Mouse (Mus musculus): ENCODE results near the gene Eif2ak4. TPM values are rescaled to one million over a fixed set of nuclear protein-coding genes. Genes with fewer than 3 reads are reported as not detected.

Gene Eif2ak4
- total and polyA plus RNA-seq, 3 experiments, result 16.1 to 22.3 (median 18.1) TPM

- no peak for TF ChIP-seq KAT2A (IDR thresholded peaks at IDR 0.05; ENCODE audit: insufficient replicate concordance, low read length)
- TF ChIP-seq E2F4 (IDR thresholded peaks at IDR 0.05; ENCODE audit: insufficient replicate concordance, low read depth, low read length), result no peak
- TF ChIP-seq USF1 (IDR thresholded peaks at IDR 0.05; ENCODE audit: low read depth, low read length), result no peak
- TF ChIP-seq BHLHE40 (IDR thresholded peaks at IDR 0.05; ENCODE audit: low read depth, low read length), result no peak
These were observed 2.8 kb downstream of the Eif2ak4 start (continued) for GRCm38 (mm10) chr2:118391201-118391600.

GRCm38 (mm10) chr2:118399751-118400150 is 11.3 kb downstream of the Eif2ak4 start:
- H3K4me2 ChIP-seq (ENCODE audit: insufficient read depth, low read depth, poor library complexity, severe bottlenecking), result no peak overlapping the region

GRCm38 (mm10) chr2:118401834-118402727 is 13.7 kb downstream of the Eif2ak4 start:
- in situ Hi-C loops (cut with MboI; ENCODE audit: low pct_ligation_motif_present, low pct_unique_long_range_greater_than_20kb, low sequenced_read_pairs) (no loop called here), dilution Hi-C loops (cut with MboI; ENCODE audit: extremely low pct_ligation_motif_present, extremely low pct_unique_long_range_greater_than_20kb, low sequenced_read_pairs) (no loop called here)
- no peaks in the 10 kb centered on the region for H3K4me1 ChIP-seq (ENCODE audit: control insufficient read depth in 1 of 2, insufficient read depth in 2 of 2)
- H3K79me2 ChIP-seq (replicated peaks; ENCODE audit: control insufficient read depth, extremely low read depth, insufficient read depth, poor library complexity, severe bottlenecking), result peaks cover 3% of the 10 kb centered on the region; the same call in 1 of the 2 replicates
- no peak for DNase-seq (ENCODE audit: extremely low read depth)
- no peak overlapping the region for H3K4me2 ChIP-seq (ENCODE audit: insufficient read depth, low read depth, poor library complexity, severe bottlenecking)
- H3K36me3 ChIP-seq (replicated peaks in 1 of 2; ENCODE audit: control insufficient read depth in 1 of 2, insufficient read depth in 1 of 2, low read length in 1 of 2), result peaks cover 10 to 81% of the 10 kb centered on the region in 2 experiments
- TF ChIP-seq KAT2A (IDR thresholded peaks at IDR 0.05; ENCODE audit: insufficient replicate concordance, low read length) (no peak), MEF2A (IDR thresholded peaks at IDR 0.05; ENCODE audit: borderline replicate concordance, low read depth, low read length) (no peak), POLR2AphosphoS2 (IDR thresholded peaks at IDR 0.05; ENCODE audit: low read depth, low read length) (no peak), ELF1 (IDR thresholded peaks at IDR 0.05; ENCODE audit: low read depth, low read length) (no peak), MYC (IDR thresholded peaks at IDR 0.05; ENCODE audit: low read depth, low read length) (no peak), USF1 (IDR thresholded peaks at IDR 0.05; ENCODE audit: low read depth, low read length) (no peak), USF2 (conservative IDR thresholded peaks at IDR 0.05; ENCODE audit: low read depth, low read length) (no peak)
- H3K9me3 ChIP-seq (replicated peaks; ENCODE audit: low read length), result no peaks in the 10 kb centered on the region
- no peak overlapping the region for H3K4me3 ChIP-seq (replicated peaks in 1 of 3; ENCODE audit: low read depth in 2 of 3, low read length in 2 of 3, poor library complexity in 1 of 3)
- no peaks in the 10 kb centered on the region for H3K27me3 ChIP-seq (replicated peaks)
- H3K27ac ChIP-seq (ENCODE audit: insufficient read depth, low read depth), result no peak overlapping the region
- H3K9ac ChIP-seq (ENCODE audit: insufficient read depth, low read depth), result no peak overlapping the region

More at GRCm38 (mm10) chr2:118399751-118400150, 11.3 kb downstream of the Eif2ak4 start:
- no peaks in the 10 kb centered on the region for H3K9me3 ChIP-seq (replicated peaks; ENCODE audit: low read length)
- no peaks in the 10 kb centered on the region for H3K4me1 ChIP-seq (ENCODE audit: control insufficient read depth in 1 of 2, insufficient read depth in 2 of 2)
- H3K27me3 ChIP-seq (replicated peaks), result no peaks in the 10 kb centered on the region
- no peak for DNase-seq (ENCODE audit: extremely low read depth)
- H3K79me2 ChIP-seq (replicated peaks; ENCODE audit: control insufficient read depth, extremely low read depth, insufficient read depth, poor library complexity, severe bottlenecking), result peaks cover 12% of the 10 kb centered on the region; the same call in 1 of the 2 replicates
- TF ChIP-seq MEF2A (IDR thresholded peaks at IDR 0.05; ENCODE audit: borderline replicate concordance, low read depth, low read length) (no peak), ZC3H11A (IDR thresholded peaks at IDR 0.05; ENCODE audit: low read depth, low read length) (no peak), RCOR1 (conservative IDR thresholded peaks at IDR 0.05; ENCODE audit: low read depth, low read length) (no peak), ZNF384 (IDR thresholded peaks at IDR 0.05; ENCODE audit: low read depth, low read length) (no peak), BHLHE40 (IDR thresholded peaks at IDR 0.05; ENCODE audit: low read depth, low read length) (no peak)
- in situ Hi-C loops (cut with MboI; ENCODE audit: low pct_ligation_motif_present, low pct_unique_long_range_greater_than_20kb, low sequenced_read_pairs) (no loop called here), dilution Hi-C loops (cut with MboI; ENCODE audit: extremely low pct_ligation_motif_present, extremely low pct_unique_long_range_greater_than_20kb, low sequenced_read_pairs) (no loop called here)
- H3K36me3 ChIP-seq (replicated peaks in 1 of 2; ENCODE audit: control insufficient read depth in 1 of 2, insufficient read depth in 1 of 2, low read length in 1 of 2), result peaks cover 6 to 73% of the 10 kb centered on the region in 2 experiments
- no peak overlapping the region for H3K9ac ChIP-seq (ENCODE audit: insufficient read depth, low read depth)
- H3K4me3 ChIP-seq (replicated peaks in 1 of 3; ENCODE audit: low read depth in 2 of 3, low read length in 2 of 3, poor library complexity in 1 of 3), result no peak overlapping the region
- no peak overlapping the region for H3K27ac ChIP-seq (ENCODE audit: insufficient read depth, low read depth)
